Mouse (Mus musculus) cerebellum, adult 2 months (tissue): Measurements from ENCODE around the gene Cd99l2.

ENCODE experiments used
- CTCF ChIP-seq: fragments of 200-500 bp; IDR thresholded peaks from 2 replicates; pipeline ENCODE4 v1.5.1; 2011; ENCODE audit warnings: low read depth, mild to moderate bottlenecking, control low read depth, low read length, moderate library complexity, borderline replicate concordance; ENCODE audit not compliant: insufficient read depth
- POLR2A ChIP-seq: fragments of 200-500 bp; IDR thresholded peaks from 2 replicates; pipeline ENCODE4 v1.6.1; 2011; ENCODE audit warnings: low read length, control low read depth, borderline replicate concordance; ENCODE audit not compliant: insufficient read depth

- TF ChIP-seq CTCF (no peak), POLR2A (no peak)
These were observed 49.7 kb downstream of the Cd99l2 start for GRCm38 (mm10) chrX:71442916-71443315.
